Mouse (Mus musculus): ENCODE data around the gene Ncoa4. TPM values are rescaled to one million over a fixed set of nuclear protein-coding genes. Genes with fewer than 3 reads are reported as not detected.
A peak's percentile ranks its signal among the peaks of the same experiment; 100 is the strongest.
"Not testable (repeated sequence)": the region's sequence is repeated elsewhere in the genome, so short reads cannot be mapped to it uniquely, and the experiment has no call there.

The Ncoa4 gene
- polyA plus RNA-seq (2015; fragmentation: Nextera tagmentation; extraction: Ambion mirVana), result 332 and 365 TPM in 2 replicates

DNA sequence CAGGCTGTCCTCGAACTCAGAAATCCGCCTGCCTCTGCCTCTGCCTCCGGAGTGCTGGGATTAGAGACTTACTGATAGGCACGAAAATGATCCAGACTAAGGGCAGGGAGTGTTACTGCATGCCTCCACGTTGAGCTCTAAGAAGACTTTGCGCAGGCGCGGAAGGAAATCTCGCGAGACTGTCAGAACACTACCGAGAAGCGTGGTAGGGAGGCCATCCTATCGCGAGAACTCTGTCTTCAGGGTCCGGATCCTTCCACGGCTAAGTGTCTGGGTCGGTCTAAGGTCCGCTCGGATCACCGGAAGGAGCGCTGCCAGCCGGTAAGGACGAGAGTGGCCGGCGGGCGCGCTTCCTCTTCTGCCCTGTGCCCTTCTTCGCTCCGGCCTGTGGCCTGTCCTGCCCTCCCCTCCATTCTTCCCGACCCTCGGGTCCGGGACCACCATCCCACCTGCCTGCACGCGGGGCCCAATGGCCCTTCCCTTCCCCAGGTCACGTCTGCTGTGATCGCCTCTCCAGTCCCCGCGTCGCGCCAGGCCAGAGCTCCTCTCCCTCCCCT lies at the start of gene Ncoa4:
Gene Ncoa4 (plus strand): TSS at position 176 of the 557 bp plus-strand sequence.
- Histone ChIP-seq H3K4me1 (replicated peaks) (peaks cover 56% of the 10 kb centered on the region), H3K36me3 (replicated peaks) (no peaks in the 10 kb centered on the region; the same call in 1 of the 2 replicates), H3K27me3 (no peaks in the 10 kb centered on the region), H3K9ac (peak within 1 kb of the TSS; percentile 94), H3K4me3 (replicated peaks) (peak within 1 kb of the TSS; percentile 87), H3K9me3 (replicated peaks) (no peaks in the 10 kb centered on the region), H3K27ac (replicated peaks) (peak within 1 kb of the TSS; percentile 98), H3K4me2 (peak within 1 kb of the TSS; percentile 74)
- peak; percentile 93 for ATAC-seq (ENCODE audit: insufficient read depth)
- WGBS (ENCODE audit: insufficient replicate concordance), result under 1% methylated on average over 40 of the region's 40 CpGs

DNA sequence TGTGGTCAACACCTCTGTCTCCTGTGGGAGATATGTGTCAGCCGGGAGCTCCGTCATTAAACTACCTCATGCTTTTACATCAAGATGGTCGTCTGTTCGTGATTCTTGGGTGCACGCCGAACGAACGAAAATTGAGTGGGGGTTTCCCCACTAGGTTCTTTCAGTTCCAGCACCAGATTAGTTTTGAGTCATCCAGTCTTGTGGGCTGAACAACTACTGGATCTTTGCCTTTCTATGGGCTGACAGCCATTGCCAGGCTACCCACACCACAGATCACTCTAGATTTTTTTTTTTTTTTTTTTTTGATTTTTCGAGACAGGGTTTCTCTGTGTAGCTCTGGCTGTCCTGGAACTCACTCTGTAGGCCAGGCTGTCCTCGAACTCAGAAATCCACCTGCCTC lies 47.5 kb upstream of the Ncoa4 start:
- ATAC-seq (ENCODE audit: insufficient read depth); H3K4me1 ChIP-seq (replicated peaks); H3K27me3 ChIP-seq; H3K27ac ChIP-seq (replicated peaks); H3K4me2 ChIP-seq; H3K9me3 ChIP-seq (replicated peaks); H3K9ac ChIP-seq; H3K4me3 ChIP-seq (replicated peaks); H3K36me3 ChIP-seq (replicated peaks): not testable (repeated sequence)
- WGBS (ENCODE audit: insufficient replicate concordance), result 84% methylated on average over 10 of the region's 10 CpGs

DNA sequence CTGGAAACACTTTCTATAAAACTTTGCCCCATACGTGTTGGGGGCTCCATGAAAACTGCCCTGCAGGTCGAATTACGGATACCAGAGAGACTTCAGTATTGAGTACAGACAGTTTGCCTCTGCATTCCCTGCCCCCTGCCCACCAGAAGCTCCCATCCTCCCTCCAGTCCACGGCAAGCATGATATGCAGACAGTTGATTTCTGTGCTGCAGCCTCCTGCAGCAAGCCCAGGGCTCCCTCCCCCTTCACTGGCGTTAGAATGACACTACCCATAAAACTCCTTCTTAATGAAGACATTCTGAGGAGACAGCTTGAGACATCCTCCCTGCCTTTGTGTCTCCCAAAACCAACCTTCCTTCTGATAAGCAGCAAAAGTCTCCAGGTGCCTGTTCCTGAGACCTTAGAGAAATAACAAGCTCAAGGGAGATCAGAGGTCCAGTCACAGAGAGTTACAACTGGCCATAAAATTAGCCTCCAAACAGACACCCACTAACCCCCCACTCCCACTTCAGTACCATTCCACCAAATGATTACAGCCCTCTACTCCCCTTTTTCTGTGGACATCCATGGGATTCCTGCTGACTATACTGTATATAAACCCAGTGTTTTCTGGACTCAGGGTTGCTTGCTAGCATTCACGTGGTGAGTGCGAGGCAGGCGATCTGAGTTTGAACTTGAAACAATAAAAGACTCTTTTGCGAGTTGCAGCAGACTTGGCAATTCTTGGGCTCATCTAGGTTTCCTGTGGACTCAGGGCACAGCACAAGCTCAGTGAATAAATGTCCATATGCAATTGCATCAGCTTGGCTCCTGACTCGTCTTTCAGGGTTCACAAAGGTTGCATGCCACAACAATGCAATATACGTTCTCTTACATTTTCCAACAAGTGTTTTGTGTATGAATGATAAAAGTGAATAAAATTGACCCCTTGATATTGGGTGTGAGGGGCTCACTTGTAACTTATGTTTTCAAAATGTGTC lies 38.4 kb upstream of the Ncoa4 start:
- Histone ChIP-seq H3K27me3 (peaks cover 16% of the 10 kb centered on the region; the same call in 1 of the 2 replicates), H3K4me2 (no peak overlapping the region), H3K4me3 (replicated peaks) (no peak overlapping the region), H3K4me1 (replicated peaks) (no peaks in the 10 kb centered on the region), H3K27ac (replicated peaks) (no peak overlapping the region), H3K9me3 (replicated peaks) (no peaks in the 10 kb centered on the region), H3K9ac (no peak overlapping the region), H3K36me3 (replicated peaks) (no peaks in the 10 kb centered on the region)
- ATAC-seq (ENCODE audit: insufficient read depth), result no peak
- WGBS (ENCODE audit: insufficient replicate concordance), result 61% methylated on average over 11 of the region's 11 CpGs

DNA sequence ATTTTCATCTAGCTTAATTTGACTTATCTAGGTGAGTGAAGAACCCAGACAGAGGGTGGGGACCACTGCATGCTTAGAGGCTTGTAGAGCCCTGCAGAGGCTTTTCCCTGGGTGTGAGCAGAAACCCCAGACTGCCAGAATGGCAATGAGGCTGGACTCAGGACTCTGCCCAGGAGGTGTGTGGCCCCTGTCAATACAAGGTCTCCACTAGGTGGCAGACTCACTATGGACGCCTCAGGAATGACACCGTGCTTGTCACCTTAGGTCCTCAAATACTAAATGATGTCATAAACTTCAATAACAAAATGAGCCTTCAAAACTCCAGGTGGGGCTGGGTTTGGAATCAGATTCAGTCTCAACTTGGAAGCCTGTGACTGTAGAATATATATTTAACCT lies 37.7 kb upstream of the Ncoa4 start:
- Histone ChIP-seq H3K4me1 (replicated peaks) (no peaks in the 10 kb centered on the region), H3K27ac (replicated peaks) (no peak overlapping the region), H3K9me3 (replicated peaks) (no peaks in the 10 kb centered on the region), H3K36me3 (replicated peaks) (no peaks in the 10 kb centered on the region), H3K9ac (no peak overlapping the region), H3K4me3 (replicated peaks) (no peak overlapping the region), H3K4me2 (no peak overlapping the region), H3K27me3 (peaks cover 21% of the 10 kb centered on the region; the same call in 1 of the 2 replicates)
- ATAC-seq (ENCODE audit: insufficient read depth), result peak; percentile 72
- 17% methylated on average over 2 of the region's 2 CpGs for WGBS (ENCODE audit: insufficient replicate concordance)

GRCm38 (mm10) chr14:32124261-32124660 lies 35.4 kb upstream of the Ncoa4 start:
- Histone ChIP-seq H3K27ac (replicated peaks) (no peak overlapping the region), H3K9ac (no peak overlapping the region), H3K36me3 (replicated peaks) (no peaks in the 10 kb centered on the region), H3K9me3 (replicated peaks) (no peaks in the 10 kb centered on the region), H3K4me3 (replicated peaks) (no peak overlapping the region), H3K27me3 (peaks cover 21% of the 10 kb centered on the region; the same call in 1 of the 2 replicates), H3K4me2 (no peak overlapping the region), H3K4me1 (replicated peaks) (peaks cover 4% of the 10 kb centered on the region)
- ATAC-seq (ENCODE audit: insufficient read depth), result no peak
- 64% methylated on average over 3 of the region's 3 CpGs for WGBS (ENCODE audit: insufficient replicate concordance)

- H3K4me2 ChIP-seq; H3K4me3 ChIP-seq (replicated peaks); H3K27ac ChIP-seq (replicated peaks); H3K4me1 ChIP-seq (replicated peaks); H3K36me3 ChIP-seq (replicated peaks); H3K9ac ChIP-seq; H3K9me3 ChIP-seq (replicated peaks); ATAC-seq (ENCODE audit: insufficient read depth): not testable (repeated sequence)
- H3K27me3 ChIP-seq, result peaks cover 21% of the 10 kb centered on the region; the same call in 1 of the 2 replicates
- WGBS (ENCODE audit: insufficient replicate concordance), result 58% methylated on average over 5 of the region's 5 CpGs
Observed at GRCm38 (mm10) chr14:32125256-32125655, 34.4 kb upstream of the Ncoa4 start.

- peaks cover 19% of the 10 kb centered on the region for H3K4me1 ChIP-seq (replicated peaks)
- no peak overlapping the region for H3K4me2 ChIP-seq
- H3K36me3 ChIP-seq (replicated peaks), result no peaks in the 10 kb centered on the region
- WGBS (ENCODE audit: insufficient replicate concordance), result 41% methylated on average over 5 of the region's 5 CpGs
- H3K4me3 ChIP-seq (replicated peaks), result no peak overlapping the region
- no peak for ATAC-seq (ENCODE audit: insufficient read depth)
- no peaks in the 10 kb centered on the region for H3K9me3 ChIP-seq (replicated peaks)
- H3K9ac ChIP-seq, result no peak overlapping the region
- no peak overlapping the region for H3K27ac ChIP-seq (replicated peaks)
- H3K27me3 ChIP-seq, result peaks cover 16% of the 10 kb centered on the region; the same call in 1 of the 2 replicates
Observed at GRCm38 (mm10) chr14:32128409-32128808, 31.3 kb upstream of the Ncoa4 start.

DNA sequence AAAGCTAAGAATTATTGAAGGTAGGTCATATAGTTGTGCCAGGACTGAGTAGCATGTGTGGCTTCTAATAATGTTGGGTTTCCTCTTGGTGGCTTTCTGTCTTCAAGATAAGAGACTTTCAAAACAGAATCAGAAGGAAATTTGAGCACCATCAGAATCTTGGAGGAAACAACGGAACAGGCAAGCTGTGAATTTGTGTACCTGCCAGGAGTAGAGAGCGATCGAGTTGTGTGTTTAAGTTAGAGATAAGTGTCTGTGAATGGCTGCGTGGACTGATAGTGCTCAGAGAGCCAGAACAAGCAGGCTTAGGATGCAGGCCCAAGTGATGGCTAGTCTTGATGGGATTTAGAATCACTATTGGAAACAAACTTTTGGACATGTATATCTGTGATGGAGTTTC lies 27.8 kb upstream of the Ncoa4 start:
- Histone ChIP-seq H3K27ac (replicated peaks) (peak overlapping the region; percentile 63), H3K4me3 (replicated peaks) (no peak overlapping the region), H3K4me1 (replicated peaks) (peaks cover 52% of the 10 kb centered on the region), H3K9me3 (replicated peaks) (no peaks in the 10 kb centered on the region), H3K36me3 (replicated peaks) (no peaks in the 10 kb centered on the region), H3K9ac (no peak overlapping the region), H3K4me2 (peak overlapping the region; percentile 19), H3K27me3 (no peaks in the 10 kb centered on the region)
- ATAC-seq (ENCODE audit: insufficient read depth), result peak; percentile 80
- 8% methylated on average over 4 of the region's 4 CpGs for WGBS (ENCODE audit: insufficient replicate concordance)

- Histone ChIP-seq H3K9ac (no peak overlapping the region), H3K4me3 (replicated peaks) (no peak overlapping the region), H3K4me1 (replicated peaks) (peaks cover 50% of the 10 kb centered on the region)
Observed at GRCm38 (mm10) chr14:32134293-32134692, 25.4 kb upstream of the Ncoa4 start.

GRCm38 (mm10) chr14:32136467-32136866 lies 23.2 kb upstream of the Ncoa4 start:
- not testable (repeated sequence) for H3K27me3 ChIP-seq; H3K36me3 ChIP-seq (replicated peaks); ATAC-seq (ENCODE audit: insufficient read depth); H3K9ac ChIP-seq; H3K4me3 ChIP-seq (replicated peaks); H3K4me2 ChIP-seq; H3K9me3 ChIP-seq (replicated peaks); H3K27ac ChIP-seq (replicated peaks)
- peaks cover 53% of the 10 kb centered on the region for H3K4me1 ChIP-seq (replicated peaks)
- 20% methylated on average over 3 of the region's 3 CpGs for WGBS (ENCODE audit: insufficient replicate concordance)

More at GRCm38 (mm10) chr14:32134293-32134692, 25.4 kb upstream of the Ncoa4 start:
- Histone ChIP-seq H3K36me3 (replicated peaks) (no peaks in the 10 kb centered on the region), H3K9me3 (replicated peaks) (no peaks in the 10 kb centered on the region), H3K27ac (replicated peaks) (peak overlapping the region; percentile 63), H3K27me3 (no peaks in the 10 kb centered on the region), H3K4me2 (peak overlapping the region; percentile 52)
- ATAC-seq (ENCODE audit: insufficient read depth), result peak; percentile 70
- 8% methylated on average over 2 of the region's 2 CpGs for WGBS (ENCODE audit: insufficient replicate concordance)

DNA sequence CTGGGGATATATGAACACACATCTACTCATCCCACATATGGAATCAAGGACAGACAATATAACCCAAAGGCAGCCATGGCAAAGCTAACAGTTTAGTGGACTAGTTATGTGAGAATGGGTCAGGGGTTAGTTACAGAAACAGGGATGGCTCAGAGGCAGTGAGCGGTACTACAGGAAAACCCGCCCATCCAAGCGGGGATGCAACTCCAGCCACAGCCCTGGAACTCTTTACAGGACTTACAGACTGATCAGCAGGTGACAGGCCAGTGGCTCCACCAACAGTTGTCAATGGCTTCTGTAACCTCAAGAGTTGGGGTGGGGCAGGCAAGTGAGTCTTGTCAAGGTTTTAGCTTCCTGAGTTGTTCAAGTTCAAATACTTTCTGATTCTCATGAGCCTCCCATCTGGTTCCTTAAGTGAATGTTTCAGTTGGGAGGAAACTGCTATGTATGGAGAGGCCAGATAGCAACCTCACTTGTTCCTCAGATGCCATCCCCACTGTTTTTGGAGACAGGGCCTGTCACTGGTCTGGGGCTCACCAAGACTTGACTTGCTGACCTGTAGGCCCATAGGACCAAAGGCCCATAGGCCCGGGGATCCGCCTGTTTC lies 19.2 kb upstream of the Ncoa4 start:
- ATAC-seq (ENCODE audit: insufficient read depth), result no peak
- no peaks in the 10 kb centered on the region for H3K36me3 ChIP-seq (replicated peaks)
- H3K27ac ChIP-seq (replicated peaks), result no peak overlapping the region
- no peaks in the 10 kb centered on the region for H3K27me3 ChIP-seq
- peaks cover 26% of the 10 kb centered on the region for H3K4me1 ChIP-seq (replicated peaks)
- H3K4me3 ChIP-seq (replicated peaks), result no peak overlapping the region
- no peak overlapping the region for H3K4me2 ChIP-seq
- H3K9ac ChIP-seq, result no peak overlapping the region
- no peaks in the 10 kb centered on the region for H3K9me3 ChIP-seq (replicated peaks)
- WGBS (ENCODE audit: insufficient replicate concordance), result 49% methylated on average over 5 of the region's 5 CpGs
